Mouse (Mus musculus) heart, adult 9 months (tissue): ENCODE measurements at regions not wholly inside any gene's neighbourhood (a gene's known extent, or its start where the extent isn't known, plus 50 kb on each side); places are given as distances from the start of the nearest gene placed in this dataset.
A peak's percentile ranks its signal among the peaks of the same experiment; 100 is the strongest.

Source experiments
- DNase-seq, 2 experiments: peaks; one replicate each; pipeline ENCODE4 v3.0.0; 2022; ENCODE audit warnings: low spot score in 2 of 2

DNA sequence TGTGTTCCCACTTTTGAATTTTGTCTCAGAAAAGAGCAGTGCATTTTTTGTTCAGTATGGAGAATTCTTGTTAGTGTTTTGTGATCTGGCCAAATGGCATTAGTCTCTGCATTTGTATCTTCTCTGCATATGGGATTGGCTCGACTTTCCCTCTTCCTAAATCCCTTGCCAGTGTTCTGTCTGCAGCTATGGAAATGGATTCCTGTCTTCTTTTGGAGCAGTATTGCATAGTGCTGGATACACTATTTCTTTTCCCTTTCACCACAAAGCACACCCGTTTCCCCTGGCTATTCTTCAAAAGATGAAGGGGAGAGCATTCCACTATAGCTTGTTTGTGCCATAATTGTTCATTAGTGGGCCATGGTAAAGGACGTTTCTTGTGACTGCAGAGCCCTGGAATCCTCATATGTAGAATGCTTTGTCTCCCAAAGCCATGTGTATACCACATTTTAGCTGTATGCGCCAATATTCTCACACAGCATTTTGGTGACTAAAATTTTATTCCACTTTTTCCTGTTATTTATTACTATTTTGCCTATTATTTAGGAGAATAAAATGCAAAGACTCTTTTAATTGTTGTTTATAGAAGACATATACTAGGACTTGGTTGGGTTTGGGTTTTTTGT lies 197.8 kb downstream of the Hs3st1 start:
- no peak for DNase-seq

DNA sequence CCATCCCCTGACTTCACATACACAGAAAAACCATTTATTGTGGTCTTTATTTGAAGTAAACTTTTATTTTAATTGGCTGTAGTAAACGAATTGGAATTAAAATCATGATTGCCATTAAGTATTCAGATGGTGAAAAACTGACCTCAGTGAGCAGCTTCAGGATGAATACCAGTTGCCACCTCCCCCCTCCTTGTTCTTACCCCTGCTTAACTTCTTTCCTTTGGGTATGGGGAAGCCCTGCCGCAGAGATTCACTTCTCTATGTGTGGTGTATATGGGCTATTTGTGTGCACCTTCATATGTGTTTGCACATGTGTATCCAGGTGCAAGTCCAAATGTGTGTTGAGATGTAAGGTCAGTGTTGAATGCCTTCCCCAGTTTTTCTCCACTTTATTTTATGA lies 218.2 kb downstream of the Hs3st1 start:
- no peak for DNase-seq

DNA sequence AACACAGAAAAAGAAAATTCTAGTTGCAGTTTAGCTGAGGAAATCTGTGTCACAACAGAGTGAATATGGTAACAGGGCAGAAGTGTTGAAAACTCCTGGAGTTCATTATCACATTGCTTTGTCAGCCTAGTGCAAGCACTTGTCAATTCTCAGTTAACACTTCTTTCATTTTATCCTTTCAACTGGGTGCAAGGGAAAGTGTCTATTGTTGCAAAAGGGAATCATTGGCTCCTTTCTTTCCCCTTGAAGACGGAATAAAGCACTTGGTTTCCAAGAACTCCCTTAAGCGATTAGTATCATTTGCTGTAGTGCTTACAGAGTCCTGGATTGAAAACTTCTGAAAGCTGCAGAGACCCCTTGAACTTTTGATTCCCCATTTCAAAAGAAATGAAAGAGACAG lies 218.9 kb downstream of the Hs3st1 start:
- no peak for DNase-seq

DNA sequence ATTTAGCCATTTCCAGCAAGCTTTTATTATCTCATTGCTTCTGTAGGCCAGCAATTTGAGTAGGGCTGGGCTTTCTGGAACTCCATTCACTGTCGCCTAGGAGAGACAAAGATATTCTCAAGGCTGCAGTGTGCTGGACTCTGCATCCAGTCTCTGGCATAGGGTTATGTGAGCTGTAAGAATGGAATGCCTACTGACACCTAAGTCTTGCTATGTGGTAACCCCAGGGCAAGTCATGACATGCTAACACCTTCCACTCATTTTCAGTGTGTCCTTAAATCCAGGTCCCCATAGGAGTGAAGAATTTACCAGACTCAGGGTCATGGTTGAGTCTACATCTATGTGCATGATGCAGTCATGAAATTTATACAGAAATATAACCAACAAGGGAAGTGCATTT lies 245.0 kb downstream of the Hs3st1 start:
- no peak for DNase-seq

DNA sequence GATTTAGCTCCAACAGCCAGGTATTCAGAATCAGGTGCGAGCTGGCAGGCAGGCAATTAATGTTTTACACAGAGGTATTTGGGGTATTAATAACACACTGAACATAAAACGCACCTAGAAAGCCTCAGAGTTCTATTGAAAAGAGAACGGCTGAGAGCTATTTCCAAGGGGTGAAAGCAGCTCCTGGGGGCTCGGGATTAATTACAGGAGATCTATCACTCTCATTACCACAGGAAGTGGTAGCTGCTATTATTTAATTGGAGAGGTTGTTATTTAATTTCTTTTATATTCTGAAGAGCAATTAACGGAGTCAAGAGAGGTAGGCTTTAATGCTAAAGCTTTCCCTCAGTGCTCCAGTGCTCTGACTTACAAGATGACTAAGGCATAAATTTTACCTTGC lies 272.5 kb downstream of the Hs3st1 start:
- no peak for DNase-seq

DNA sequence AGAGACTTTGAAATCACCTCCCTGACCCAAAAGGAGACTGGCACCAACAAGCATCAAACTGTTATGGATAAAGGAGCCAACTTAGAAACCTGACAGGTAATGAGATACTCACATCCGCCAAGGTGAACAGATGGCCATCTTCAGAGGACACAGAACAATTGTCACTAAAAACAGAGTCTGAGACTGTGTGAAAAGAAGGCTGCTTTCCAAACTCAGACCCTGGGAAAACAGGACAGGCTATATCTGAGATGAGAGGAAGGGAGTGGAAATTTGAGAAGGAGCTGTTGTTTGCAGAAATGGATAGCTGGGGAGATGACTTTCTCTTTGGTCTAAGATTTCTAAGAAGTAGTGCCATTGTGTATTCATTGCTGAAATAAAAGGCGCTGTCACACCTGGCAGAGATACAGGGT lies 297.2 kb downstream of the Hs3st1 start:
- DNase-seq, result no peak

DNA sequence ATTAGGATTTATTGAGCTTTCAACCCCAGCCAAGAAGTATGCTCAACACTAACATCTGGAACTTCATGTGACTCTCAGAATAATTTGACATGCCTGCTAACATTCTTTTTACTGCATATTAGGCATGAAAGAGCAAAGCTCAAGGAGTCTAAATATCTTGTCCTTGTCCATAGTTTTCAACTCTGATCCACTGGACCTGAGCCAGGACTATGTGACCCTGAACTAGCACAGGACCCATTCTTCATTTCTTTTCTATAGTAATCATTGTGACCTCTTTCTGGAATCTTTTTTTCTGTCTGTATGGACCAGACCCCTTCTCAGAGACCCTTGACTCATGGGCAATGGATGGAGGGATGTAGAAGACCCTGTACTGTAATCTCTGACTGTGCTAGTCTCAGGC lies 301.6 kb downstream of the Hs3st1 start:
- DNase-seq, result no peak

DNA sequence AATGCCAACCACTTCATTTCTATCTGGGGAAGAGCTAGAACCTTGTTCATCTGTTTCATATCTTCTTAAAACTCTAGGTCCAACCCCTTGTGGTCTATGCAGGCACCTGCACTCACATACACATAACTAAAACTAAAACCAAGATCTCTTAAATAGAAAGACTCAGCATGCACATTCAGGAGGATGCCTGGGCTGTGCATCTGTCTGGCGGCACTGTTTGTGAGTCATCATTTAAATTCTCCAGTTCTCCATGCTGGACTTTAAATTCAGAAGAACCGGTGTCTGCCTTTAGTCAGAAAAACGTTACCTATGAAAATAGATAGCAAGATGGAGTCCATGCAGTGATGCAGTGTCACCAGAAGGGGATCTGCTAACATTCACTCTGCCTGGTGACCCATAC lies 314.5 kb downstream of the Hs3st1 start:
- DNase-seq, result no peak

DNA sequence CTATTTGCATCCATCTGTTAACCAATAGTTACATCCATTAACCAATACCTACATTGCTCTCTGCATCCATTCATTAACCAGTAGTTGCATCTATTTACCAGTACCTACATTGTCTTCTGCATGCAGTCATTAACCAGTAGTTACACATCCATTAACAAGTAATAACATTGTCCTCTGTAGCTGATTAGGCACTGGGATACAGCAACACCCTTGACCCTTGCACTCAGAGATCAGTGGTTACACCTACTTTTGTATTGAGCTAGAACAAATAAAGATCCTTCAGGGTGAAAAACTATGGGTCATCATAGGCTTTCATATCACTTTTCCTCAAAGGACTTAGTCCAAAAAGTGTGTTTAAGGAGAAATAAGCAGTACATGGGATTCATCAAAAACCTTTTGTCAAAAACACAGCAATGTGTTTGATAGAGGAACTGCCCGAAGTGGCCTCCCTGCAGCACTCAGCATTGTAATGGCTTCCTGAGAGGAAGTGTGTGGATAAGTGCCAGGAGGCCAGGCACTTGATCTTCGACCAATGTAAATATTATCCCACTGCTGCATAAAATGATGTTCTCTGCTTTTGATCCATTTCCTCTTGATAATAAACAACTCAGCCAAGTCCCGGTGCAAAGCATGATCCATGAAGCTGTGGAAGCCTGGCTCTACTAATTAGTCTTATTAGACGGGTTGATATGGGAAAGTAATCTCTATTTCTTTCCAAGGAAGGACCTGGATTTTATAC lies 317.6 kb downstream of the Hs3st1 start:
- DNase-seq, result peak; percentile 74 to 75

DNA sequence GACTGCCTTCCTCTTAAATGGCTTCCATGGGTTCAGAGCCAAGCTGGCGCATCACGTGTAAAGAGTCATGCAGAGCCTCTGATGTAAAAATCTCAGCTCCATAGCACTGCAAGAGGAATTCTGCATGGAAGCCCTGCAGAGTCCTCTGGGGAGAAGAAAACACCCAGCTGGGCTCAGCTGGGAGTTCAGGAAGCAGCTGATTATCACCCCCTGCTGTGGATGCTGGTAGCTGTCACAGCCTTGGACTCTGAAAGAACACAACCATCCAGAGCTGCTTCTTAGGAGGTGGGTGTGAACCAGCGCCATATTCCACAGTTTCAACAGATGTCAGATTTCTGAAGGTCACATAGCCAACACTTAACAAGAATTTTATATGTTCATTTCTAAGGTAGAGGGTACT lies 329.2 kb downstream of the Hs3st1 start:
- DNase-seq, result peak in 1 of 2 experiments; percentile 21

DNA sequence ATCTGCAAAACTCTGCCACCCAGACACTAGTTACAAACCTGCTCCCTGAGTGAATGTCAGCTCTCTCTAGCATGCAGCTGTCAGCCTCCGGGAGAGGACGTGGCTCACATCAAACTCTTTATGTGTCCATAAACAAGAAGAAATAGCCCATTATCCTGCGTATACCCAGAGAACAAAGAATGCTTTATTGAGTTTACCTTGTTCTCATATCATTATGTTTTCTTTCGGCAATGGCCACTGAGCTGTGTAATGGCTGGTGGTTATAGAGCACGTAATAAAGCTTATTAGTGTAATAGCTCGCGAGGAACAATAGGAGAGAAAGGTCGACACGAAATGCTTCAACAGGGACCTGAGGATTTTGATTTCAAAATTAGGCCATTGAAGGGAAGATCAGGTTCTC lies 331.6 kb downstream of the Hs3st1 start:
- DNase-seq, result no peak

DNA sequence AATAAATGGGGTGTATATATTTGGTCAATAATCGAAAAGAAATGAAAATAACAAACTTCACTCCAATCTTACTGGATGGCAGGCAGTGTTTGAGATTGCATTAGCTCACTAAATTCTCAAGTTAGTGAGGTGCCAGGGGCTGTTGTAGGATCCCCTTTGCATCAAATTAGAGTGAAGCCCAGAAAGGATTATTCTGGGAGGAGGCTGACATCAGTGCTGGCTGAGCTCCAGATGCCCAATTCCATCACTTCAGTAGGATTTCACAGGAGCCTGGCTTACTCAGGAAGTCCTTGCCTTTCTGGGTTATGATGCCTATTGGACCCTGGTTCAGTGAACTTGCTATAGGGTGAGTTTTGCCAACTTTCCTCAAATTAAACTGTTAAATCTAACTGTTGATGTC lies 336.5 kb downstream of the Hs3st1 start:
- DNase-seq, result no peak

DNA sequence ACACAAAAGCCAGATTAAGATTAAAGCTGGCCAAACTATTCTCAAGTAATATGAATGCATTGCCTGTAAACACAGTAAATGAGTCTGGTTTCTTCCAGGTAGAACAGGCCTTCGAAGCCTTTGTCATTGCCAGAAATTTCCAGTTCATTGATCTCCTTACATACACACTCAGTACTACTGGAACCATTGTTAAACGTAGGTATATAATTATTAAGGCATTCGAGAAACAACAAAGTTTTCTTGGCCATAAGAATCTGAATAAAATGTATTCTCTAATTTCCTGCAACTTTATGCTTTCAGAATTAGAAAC lies 337.5 kb downstream of the Hs3st1 start:
- no peak for DNase-seq

DNA sequence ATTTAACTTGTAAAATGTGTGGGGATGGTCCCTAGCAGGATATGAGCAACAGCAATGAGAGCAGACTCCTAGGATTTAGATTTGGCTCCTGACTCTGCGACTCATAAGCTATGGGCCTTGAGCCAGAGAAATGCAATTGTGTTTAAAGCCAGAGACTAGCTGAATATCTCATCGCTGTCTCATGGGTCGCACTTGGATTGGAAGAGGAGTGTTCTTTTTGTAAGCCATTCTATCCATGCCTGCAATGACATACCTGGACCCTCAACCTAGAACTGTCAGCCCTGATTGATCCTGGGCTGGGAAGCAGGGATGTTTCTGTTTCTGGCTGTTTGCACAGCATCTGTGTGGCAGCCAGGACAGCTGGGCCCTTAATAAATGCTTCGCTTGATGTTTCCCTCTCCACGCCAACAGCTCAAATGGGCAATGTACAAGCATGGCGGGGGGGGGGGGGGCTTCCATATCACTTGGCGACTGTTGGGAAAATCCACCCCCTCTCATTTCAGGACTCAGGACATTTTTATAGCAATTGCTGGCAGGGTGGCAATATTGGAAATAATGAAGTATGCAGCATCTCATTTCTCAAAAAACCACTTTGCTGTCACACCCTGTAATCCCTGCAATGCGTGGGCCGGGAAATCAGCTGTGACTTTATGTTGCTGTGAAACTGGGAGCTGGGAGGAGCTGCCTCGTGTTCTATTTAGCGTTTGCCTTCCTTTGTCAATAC lies 338.0 kb downstream of the Hs3st1 start:
- DNase-seq, result peak in 1 of 2 experiments; percentile 13

DNA sequence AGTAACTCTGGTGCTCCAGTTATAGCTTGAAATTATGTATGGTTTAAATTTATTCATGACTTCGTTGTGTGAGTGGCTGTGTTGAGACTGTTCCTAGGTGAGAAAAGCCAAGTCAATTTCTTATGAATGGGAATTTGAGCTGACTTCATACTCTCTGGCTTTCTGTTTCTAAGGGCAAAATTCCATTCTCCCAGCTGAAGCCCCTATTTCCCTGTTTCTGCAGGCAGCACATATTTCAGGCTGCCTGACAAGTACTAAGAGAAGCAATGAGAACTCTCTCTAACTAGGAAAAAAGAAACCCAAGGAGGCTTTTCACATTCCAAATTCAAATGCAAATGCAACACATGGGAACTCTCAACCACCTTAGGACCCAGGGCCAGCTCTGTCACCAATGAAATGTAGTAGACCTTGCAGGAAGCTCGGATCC lies 338.7 kb downstream of the Hs3st1 start:
- DNase-seq, result no peak

DNA sequence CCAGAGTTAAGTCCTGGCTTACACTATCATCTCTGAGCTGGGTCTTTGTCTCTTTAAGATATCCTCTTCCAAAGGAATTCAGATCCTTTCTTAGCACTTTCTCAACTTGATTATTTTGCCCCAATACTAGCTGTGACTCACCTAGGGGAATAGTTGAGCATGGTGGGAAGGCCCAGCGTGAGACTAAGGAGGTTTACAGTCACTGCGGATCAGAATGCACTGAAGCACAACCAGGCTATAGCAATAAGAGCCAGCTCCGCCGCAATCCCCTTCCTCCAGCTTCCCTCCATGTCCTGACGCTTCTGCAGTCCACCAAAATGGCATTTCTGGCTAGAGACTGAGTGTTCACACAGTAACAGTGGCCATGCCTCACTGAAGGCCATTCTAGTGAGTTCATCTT lies 342.5 kb downstream of the Hs3st1 start:
- no peak for DNase-seq

DNA sequence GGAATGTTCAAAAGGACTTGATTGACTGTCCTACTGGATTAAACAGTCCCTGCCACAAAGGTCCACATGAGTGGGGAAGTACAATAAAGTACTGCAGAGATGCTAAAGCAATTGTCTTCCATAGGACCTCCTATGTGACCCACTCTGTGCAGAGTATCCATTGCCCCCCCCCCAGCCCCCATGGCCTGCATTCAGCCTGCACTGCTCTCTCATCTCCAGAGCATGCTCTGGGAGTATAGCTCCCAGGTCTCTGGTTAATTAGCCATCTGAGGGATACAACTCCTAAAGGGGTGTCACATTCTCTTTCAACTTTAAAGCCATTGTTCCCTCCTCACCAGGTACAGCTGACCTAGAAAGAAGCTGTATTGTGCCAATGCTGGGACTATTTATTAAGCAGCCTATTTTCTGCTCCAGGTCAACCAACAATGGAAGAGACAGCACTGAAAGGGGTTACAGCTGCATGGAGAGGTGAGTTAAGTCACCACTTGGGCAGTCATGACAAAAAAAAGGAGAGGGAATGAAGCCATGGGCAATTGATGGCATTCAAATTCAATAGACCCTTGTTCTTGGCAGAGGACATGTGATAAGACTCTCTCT lies 364.8 kb downstream of the Hs3st1 start:
- DNase-seq, result no peak

DNA sequence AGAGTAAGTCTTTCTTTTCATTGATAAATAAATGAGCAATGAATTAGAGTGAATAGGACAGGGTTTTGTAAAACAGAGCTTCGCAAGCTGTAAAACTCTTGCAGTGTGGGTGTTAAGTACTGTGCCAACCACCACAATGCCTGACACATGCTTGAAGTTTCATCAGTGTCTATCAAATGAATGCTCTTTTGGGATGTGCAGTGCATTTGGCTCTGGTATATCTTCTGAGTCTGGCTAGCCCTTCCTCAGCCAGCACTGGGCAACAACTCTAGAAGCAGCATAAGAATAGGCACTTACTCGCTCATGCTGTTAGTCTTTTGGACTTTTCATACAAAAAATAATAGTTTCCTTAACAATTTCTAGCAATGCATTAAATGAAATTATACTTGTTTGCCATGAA lies 370.9 kb downstream of the Hs3st1 start:
- DNase-seq, result no peak

DNA sequence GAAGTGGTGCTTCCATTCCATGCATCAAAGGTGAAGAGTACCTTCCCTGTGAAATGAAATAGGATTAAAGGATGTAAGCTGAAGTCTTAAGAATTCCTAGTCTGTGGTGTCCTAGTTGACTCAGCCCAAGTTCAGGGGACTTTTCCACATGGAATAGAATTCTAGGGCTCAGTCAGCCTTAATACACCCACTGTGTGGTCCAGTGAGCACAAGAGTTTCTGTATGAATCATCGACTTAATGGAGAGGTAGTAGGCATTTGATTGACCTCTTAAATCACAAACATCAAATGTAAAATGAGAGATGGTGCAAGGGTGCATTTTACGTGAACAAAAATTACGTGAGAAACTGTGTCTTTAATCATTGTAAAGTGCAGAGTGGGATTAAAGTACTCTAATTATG lies 381.1 kb downstream of the Hs3st1 start:
- DNase-seq, result no peak

DNA sequence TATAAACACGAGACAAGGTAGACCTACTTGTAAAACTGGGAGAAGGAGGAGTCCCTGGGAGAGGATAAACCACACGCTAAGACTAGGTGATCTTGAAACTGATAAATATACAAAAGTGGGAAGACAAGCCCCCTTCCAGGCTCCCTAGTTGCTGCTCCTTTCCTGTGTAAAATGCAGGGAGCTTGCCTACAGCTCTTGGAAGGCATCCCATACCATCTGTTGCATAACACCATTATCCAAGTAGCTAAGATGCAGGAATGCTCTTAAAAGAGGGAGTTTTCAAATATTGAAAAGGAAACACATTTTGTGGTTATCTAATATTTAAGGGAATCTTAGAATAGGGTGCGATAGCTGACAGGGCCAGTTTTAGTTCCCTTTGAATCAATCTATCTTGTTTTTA lies 406.6 kb downstream of the Hs3st1 start:
- DNase-seq, result no peak

DNA sequence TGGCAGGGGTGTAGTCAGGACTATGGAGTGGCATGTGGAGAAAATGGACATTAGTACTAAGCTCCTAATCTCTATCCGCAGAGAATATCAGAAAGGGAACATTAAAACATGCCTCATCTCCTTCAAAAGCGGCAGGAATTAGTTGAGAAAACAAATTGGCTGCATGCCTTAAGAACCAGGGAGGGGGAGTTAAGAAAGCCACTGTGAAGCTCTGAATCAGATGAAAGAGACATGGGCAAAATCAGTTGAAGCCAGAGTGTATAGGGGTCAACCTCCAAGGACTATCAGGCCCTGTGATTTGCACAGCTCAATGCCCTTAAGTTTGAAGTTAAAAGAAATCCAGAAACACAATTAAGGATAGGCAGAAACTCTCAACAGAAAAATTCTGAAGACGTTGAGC lies 408.3 kb downstream of the Hs3st1 start:
- DNase-seq, result no peak

DNA sequence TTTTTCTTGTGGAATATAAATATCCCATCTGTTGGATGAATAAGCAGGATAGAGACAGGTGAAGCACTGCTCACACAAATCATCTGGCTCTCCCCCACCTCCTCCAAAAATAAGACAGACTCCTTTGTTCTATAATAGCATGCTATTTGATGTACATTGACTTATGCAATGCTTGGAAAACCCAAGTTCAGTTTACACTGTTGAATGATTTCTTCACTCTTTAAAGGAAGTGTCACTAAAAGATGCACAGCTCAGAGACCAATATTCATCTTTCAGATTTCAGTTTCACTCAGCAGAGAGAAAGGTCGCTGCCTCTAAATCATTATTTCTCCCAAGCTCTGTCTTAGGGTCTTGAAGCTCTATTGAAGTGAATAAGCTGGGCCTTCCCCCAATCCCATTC lies 417.4 kb downstream of the Hs3st1 start:
- DNase-seq, result no peak

DNA sequence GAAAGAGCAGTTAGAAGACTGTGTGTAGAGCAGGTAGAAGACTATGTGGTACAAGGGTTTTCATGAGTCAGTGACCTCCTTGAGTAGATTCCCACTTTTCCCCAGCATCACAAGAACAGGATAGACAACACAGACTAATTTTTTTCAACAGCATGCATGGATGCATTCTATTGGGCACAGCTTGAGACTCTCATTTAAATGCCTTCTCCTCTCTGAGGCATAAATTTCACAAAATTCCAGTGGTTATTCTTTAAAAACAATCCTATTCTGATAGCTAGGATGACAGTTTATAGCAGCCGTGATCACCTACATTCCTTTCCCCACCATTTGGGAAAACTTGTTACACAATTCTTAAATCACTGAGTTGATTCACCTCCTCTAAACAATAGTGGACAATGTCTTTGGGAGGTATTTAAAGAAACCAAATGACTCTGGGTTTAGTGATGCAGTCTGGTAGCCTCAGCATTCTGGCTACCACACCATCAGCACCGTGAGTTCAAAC lies 418.7 kb downstream of the Hs3st1 start:
- DNase-seq, result no peak
